Mouse (Mus musculus) spleen, adult 2 months (tissue): Measurements from ENCODE around the gene Usp33. TPM values are rescaled to one million over a fixed set of nuclear protein-coding genes. Genes with fewer than 3 reads are reported as not detected.

ENCODE experiments used
- DNase-seq, 2 experiments: peaks; one replicate each; pipeline versions ENCODE4 v3.0.0 to v3.0.0-alpha.2; 2012 to 2021; ENCODE audit warnings: low spot score in 2 of 2, low read depth in 1 of 2
- H3K27ac ChIP-seq: fragments of 200-500 bp; 2 replicates; pipeline ENCODE4 v1.5.1; 2012; ENCODE audit warnings: low read length, inconsistent platforms; ENCODE audit not compliant: insufficient read depth
- H3K27me3 ChIP-seq: fragments of 200-500 bp; 2 replicates; pipeline ENCODE4 v1.6.1; 2012; ENCODE audit warnings: mild to moderate bottlenecking, moderate library complexity, low read length, inconsistent platforms; ENCODE audit not compliant: control insufficient read depth, insufficient read depth
- H3K36me3 ChIP-seq: fragments of 200-500 bp; 2 replicates; pipeline ENCODE4 v1.6.1; 2012; ENCODE audit warnings: mild to moderate bottlenecking, low read length, inconsistent platforms; ENCODE audit not compliant: control insufficient read depth, insufficient read depth
- H3K4me1 ChIP-seq: fragments of 200-500 bp; 2 replicates; pipeline ENCODE4 v1.6.1; 2011; ENCODE audit warnings: inconsistent platforms; ENCODE audit not compliant: control insufficient read depth, insufficient read depth, insufficient read length
- H3K4me3 ChIP-seq: fragments of 200-500 bp; 2 replicates; pipeline ENCODE4 v1.5.1; 2011; ENCODE audit warnings: mild to moderate bottlenecking, inconsistent platforms; ENCODE audit not compliant: insufficient read depth, insufficient read length; ENCODE audit errors: extremely low read depth
- CTCF ChIP-seq: fragments of 200-500 bp; IDR thresholded peaks from 2 replicates; pipeline ENCODE4 v1.5.1; 2011; ENCODE audit warnings: mild to moderate bottlenecking, inconsistent platforms; ENCODE audit not compliant: insufficient read depth, insufficient read length, insufficient replicate concordance; ENCODE audit errors: extremely low read depth
- POLR2A ChIP-seq: fragments of 200-500 bp; IDR thresholded peaks from 2 replicates; pipeline ENCODE4 v1.6.1; 2011; ENCODE audit warnings: low read depth, low read length, inconsistent platforms
- WGBS: fragments of 180-500 bp; shearing (Covaris S2); methylation state at CpG from one replicate; pipeline ENCODE4 v1.1.7; 2018; 5-methylcytosine and 5-hydroxymethylcytosine counted together
- polyA plus RNA-seq: library from polyadenylated mRNA; depleted of rRNA; stranded (reverse); fragments of >200 nt; gene quantifications from 2 replicates; pipeline ENCODE4 v1.2.3, GENCODE M21; 2012

Usp33 gene
- polyA plus RNA-seq, 1 experiment = 7.3 TPM

- Histone ChIP-seq H3K4me3 (no peak overlapping the region), H3K36me3 (0 out of 2 replicates have a peak, but pooled peaks cover 1% of the 10 kb centered on the region), H3K27me3 (no peaks in the 10 kb centered on the region), H3K4me1 (peaks cover 4% of the 10 kb centered on the region), H3K27ac (no peak overlapping the region)
- TF ChIP-seq POLR2A (no peak), CTCF (no peak)
- DNase-seq = no peak
- WGBS = 89% methylated on average over 4 of the region's 4 CpGs
Measured at GRCm38 (mm10) chr3:152352289-152352688, 6.0 kb downstream of the Usp33 start.

- Histone ChIP-seq H3K4me1 (no peaks in the 10 kb centered on the region; the same call in 1 of the 2 replicates), H3K27ac (no peak overlapping the region), H3K36me3 (0 out of 2 replicates have a peak, but pooled peaks cover 1% of the 10 kb centered on the region), H3K27me3 (no peaks in the 10 kb centered on the region), H3K4me3 (no peak overlapping the region)
- DNase-seq = no peak
- TF ChIP-seq POLR2A (no peak), CTCF (no peak)
- 94% methylated on average over 10 of the region's 10 CpGs for WGBS
Measured at GRCm38 (mm10) chr3:152353434-152354177, 7.3 kb downstream of the Usp33 start.

DNA sequence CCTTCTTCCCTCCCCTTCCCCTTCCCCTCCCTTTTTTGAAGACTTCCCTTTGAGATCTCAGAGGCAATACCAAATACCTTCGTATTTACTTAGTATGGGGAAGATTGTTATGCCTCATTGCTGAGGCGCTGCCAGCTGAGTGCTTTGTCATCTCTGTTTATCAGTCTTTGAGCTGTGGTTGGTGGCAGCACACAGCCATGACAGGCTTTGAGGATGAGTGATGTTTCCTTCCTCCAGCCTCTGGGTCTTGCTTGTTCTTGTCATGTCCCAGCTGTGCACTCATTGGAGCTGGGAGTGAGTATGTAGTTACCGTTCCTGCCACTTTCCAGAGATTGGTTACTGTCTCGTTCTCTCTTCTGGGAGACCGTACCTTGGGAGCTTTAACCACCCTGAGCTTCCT, 9.1 kb downstream of the Usp33 start:
- no peak for DNase-seq

GRCm38 (mm10) chr3:152356751-152357150, 10.5 kb downstream of the Usp33 start:
- no peak overlapping the region for H3K4me3 ChIP-seq
- DNase-seq = no peak
- peaks cover 13% of the 10 kb centered on the region for H3K36me3 ChIP-seq
- no peak overlapping the region for H3K27ac ChIP-seq
- H3K27me3 ChIP-seq = no peaks in the 10 kb centered on the region
- no peaks in the 10 kb centered on the region; the same call in 1 of the 2 replicates for H3K4me1 ChIP-seq
- TF ChIP-seq CTCF = no peak
- TF ChIP-seq POLR2A = no peak
- 67% methylated on average over 9 of the region's 9 CpGs for WGBS

More for the DNA sequence above, 9.1 kb downstream of the Usp33 start:
- Histone ChIP-seq H3K4me1 (no peaks in the 10 kb centered on the region; the same call in 1 of the 2 replicates), H3K27me3 (no peaks in the 10 kb centered on the region), H3K4me3 (no peak overlapping the region), H3K27ac (peak overlapping the region; percentile 51; the same call in 1 of the 2 replicates), H3K36me3 (peaks cover 7% of the 10 kb centered on the region)
- 50% methylated on average over 5 of the region's 5 CpGs for WGBS
- TF ChIP-seq CTCF = no peak
- no peak for TF ChIP-seq POLR2A

DNA sequence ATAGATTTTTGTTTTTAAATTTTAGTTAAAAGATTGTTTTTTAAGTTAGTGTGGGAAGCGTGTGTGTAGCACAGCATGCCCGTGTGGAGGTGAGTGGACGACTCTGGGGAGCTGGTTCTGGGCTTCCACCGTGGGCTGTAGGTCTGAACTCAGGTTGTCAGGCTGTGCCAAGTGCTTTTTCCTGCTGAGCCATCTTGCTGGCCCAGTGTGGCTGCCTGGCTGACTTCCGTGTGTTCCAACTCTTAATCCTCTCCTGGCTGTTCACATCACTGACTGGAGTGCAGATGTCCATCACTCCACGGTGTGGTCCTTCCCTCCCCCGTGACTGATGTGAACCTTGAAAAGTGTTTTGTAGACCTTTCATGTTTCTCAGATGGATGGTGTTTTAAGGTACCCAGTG, 12.9 kb downstream of the Usp33 start:
- Histone ChIP-seq H3K4me1 (no peaks in the 10 kb centered on the region; the same call in 1 of the 2 replicates), H3K4me3 (no peak overlapping the region), H3K36me3 (peaks cover 24% of the 10 kb centered on the region), H3K27ac (no peak overlapping the region), H3K27me3 (no peaks in the 10 kb centered on the region)
- 92% methylated on average over 7 of the region's 7 CpGs for WGBS
- no peak for DNase-seq
- TF ChIP-seq CTCF (no peak), POLR2A (no peak)

DNA sequence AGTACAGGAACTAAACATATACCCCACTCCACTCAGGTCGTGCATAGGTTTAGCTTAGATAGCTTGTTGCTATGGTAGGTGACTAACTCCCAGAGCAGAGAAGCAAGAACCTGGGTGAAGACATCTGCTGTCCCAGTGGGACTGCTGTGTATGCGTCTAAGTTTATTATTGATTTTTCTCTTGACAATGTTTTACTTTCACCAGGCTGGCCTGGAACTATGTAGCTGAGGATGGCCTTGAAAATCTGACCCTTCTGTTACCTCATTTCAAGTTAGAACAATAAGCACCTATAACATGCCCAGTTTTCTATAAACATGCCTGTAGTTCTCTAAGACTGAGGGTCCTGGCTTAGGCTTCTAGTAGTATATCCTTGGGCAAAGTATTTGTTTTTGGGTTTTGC, 17.9 kb downstream of the Usp33 start:
- TF ChIP-seq POLR2A = no peak
- TF ChIP-seq CTCF = no peak
- Histone ChIP-seq H3K36me3 (peaks cover 43% of the 10 kb centered on the region), H3K4me1 (no peaks in the 10 kb centered on the region), H3K27me3 (no peaks in the 10 kb centered on the region), H3K4me3 (no peak overlapping the region), H3K27ac (no peak overlapping the region)
- no peak for DNase-seq
- WGBS = 92% methylated on average over 2 of the region's 2 CpGs

- H3K27me3 ChIP-seq = no peaks in the 10 kb centered on the region
- no peaks in the 10 kb centered on the region for H3K4me1 ChIP-seq
- H3K36me3 ChIP-seq = peaks cover 31% of the 10 kb centered on the region
- H3K4me3 ChIP-seq = no peak overlapping the region
- no peak for DNase-seq
- no peak for TF ChIP-seq POLR2A
- TF ChIP-seq CTCF = no peak
- no peak overlapping the region for H3K27ac ChIP-seq
- WGBS = 84% methylated on average over 4 of the region's 4 CpGs
Measured at GRCm38 (mm10) chr3:152376063-152376462, 29.8 kb downstream of the Usp33 start.
